Mouse (Mus musculus): ENCODE data around the gene Pou4f2.
A peak's percentile ranks its signal among the peaks of the same experiment; 100 is the strongest.

The Pou4f2 gene

DNA sequence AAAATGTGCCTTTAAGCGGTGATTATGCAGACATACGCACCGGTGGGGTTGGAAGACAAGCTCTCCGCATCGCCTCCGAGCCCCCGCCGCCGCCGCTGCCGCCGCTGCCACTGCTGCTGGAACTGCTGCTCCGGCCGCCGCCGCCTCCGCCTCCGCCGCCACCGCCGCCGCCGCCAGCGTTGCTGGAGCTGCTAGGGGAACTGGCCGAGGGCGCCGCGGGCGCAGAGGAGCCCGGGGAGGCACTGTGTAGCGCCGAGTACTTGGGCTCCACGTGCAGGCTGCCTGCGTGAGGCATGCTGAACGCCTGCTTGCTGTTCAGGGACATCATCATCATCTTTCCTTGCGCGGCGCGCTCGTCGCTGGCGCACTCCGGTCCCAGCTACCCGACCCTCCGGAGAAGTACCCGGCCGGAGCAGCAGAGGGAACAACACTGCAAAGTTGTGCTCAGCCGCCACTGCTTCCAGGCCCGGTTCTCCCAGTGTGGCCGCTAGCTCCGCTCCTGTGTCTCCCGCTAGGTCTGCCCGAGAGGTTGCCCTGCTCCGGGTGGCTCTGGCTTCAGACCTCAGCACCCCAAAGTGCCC, at the start of gene Pou4f2:
TSS of gene Pou4f2 (minus strand) at position 575 of the 581 bp plus-strand sequence.
- DNase-seq, result peak; percentile 35

DNA sequence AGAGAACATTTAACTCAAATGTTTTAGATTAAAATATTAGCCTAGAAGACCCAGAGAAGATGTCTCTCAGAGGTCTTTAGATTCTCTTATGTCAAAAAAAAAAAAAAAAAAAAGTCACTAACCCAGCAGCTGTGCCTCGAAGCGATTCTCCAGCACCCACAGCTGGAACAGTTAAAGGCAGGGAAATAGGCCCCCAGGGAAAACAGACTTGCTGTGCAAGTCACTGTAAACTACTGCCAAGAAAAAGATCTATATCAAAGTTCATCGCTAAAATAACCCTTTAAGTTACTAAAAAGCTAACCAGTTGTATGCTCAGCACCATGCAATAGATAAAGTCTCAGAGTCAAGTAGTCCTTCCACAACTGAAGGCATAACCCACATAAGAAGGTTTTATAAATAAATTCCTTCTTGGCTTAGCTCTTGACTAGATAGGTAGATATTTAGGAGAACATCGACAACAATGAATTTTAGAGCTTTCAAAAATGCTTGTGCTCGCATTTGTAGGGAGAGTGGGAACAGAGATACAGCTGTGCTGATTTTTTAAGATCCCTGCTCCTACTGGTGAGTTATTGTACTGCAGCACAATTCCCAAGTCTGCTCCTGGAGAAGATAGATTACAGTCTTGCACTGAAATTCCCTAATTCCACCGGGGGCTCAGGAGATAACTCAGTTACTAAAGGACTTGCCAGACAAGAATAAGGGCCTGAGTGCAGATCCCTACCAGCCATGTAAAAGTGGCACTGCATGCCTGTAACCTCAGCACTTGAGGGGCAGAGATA, 40.8 kb upstream of the Pou4f2 start:
- DNase-seq, result peak; percentile 55

DNA sequence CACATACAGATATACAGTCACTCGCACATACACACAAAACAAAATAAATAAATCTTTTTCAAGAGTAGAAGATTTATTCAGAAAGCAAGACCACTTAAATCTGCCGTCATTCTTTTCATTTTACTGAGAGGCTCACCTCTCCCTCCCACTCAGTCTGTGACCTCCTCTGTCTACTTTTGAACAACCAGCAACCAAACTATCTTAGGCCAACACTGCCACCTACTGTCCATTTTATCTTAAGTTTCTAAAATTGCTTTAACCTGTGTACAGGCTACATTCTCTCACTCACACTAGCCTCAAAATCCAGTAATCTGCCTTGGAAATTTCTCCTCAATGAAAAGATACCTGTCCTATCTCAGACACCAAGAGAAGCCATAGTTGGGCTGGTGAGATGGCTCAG, 31.4 kb upstream of the Pou4f2 start:
- no peak for DNase-seq

DNA sequence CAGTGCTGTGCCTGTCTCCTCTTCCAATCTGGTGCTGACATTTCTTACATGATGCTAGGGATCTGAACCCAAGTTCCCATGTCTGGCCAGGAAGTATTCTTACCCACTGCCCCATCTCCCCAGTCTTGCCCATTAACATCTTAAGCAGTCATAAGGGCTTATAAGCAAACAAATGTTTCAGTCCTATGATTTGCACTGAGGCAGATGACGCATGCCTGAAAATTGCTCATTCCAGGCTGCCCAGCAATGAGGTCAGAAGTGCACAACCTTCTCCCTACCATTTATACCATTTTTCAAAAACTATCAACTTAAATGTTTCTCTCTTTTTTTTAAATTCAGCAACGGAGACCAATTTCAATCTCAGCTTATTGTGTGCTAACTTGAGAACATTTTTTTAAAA, 27.5 kb upstream of the Pou4f2 start:
- no peak for DNase-seq

DNA sequence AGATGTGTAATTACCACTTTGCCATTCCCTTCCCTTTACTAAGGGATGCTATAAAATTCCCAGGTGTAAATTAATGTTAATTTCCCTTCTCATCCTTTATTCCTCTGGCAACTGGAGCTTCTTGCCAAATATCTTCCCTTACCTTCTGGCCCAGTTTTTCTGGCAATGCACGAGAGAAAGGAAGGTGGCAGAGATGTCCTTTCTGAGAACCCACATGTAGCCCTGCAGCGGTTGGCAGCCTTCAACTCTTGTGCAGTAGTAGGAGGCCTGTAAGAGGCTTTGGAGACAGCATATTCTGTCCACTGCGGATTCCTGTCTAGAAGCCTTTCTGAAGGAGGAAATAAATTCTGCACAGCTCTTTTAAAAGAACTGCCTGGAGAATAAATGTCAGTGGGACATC, 20.0 kb upstream of the Pou4f2 start:
- no peak for DNase-seq

DNA sequence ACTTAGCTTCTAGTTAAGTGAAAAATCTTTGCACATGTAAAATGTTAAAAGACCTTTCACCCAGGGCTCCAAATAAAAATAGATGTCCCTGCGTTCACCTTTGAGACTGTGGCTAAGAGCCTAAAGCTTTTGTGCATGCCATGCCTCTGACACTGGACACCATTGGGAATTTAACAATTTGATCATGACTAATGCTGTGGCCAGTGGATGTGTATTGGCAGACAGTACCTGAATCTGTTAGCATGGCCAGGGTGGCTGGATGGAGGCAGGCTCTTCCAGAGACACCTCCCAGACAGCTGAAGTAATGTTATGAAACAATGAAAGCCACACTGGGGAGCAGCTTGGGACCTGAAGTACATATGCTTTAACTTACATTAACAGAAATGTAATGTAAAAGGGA, 6.3 kb upstream of the Pou4f2 start:
- DNase-seq, result no peak

DNA sequence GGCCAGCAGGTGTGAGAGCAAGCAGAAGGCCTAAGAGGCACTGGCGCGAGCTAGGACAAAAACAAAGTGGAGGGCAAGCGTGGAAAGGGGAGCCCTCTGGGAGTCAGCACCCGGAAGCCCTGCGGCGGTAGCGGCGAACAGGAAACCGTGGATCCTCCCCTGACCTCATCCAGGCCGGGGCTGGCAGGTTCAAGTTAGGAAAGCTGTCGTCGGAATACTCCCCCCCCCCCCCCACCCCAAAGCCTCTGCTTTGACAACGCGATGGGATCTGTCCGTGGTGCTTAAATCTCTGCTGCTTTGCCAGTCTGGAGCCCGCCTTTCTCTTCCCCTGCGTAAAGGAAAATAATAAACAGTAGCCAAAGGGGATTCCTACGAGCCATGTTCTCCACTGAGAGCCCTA, 1.7 kb upstream of the Pou4f2 start:
- peak; percentile 85 for DNase-seq

DNA sequence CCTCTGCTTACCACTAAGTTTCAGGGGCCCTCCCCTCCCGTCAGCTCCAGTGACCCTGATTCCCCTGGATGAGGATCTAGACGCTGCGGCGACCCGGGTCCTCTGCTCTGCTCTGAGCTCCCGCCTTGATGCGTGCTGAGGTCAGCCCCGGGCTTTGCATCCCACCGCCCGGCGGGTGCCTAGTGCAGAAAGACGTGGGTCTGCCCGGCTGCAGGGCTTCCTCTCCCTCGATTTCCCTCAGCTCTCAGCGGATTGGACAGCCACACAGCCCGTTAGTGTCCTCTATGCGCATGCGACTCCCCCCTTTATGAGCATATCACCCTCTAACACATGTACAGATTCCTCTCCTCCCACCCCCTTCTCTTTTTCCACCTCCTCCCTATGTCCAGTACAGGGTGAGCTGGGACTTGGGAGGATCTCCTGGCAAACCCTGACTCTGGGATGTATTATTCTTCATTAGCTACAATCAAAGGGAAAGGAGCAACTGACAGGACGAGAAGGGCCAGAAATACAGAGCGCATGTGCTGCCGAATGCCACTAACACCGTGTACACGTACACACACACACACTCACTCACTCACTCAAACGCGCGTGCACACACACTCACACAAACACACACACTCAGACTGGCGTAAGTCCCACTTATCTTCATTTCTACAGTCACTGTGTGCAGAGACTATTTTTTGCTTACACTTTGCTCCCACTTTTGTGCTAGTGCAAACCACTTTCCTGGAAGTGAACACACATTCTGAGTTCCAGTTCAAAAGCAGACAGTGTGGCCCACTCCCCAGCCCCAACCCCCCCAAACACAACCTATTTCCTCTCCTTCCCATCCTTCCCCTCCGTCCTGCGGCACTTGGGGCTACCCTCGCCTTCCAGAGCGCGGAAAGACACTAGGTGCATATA, 948 bp upstream of the Pou4f2 start:
- DNase-seq, result peak; percentile 8

DNA sequence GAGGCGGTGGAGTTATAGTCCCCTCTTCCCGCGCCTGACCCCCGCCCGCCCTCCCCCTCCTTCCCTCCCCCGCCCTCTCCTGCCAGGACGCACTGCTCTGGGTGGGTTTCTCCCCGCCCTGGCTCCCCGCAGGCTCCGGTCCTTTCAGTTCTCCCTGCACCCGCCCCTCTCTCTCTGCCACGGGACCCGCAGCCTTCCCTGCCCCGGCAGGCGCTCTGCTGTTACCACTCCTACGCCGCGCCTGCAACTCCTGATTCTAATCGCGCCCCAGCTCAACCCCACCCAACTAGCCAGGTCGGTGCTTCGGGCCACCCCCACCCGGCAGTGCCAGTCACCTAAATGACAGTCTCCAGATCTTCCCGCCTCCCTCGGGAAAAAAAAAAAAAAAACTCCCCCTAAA, 216 bp upstream of the Pou4f2 start:
- DNase-seq, result no peak

DNA sequence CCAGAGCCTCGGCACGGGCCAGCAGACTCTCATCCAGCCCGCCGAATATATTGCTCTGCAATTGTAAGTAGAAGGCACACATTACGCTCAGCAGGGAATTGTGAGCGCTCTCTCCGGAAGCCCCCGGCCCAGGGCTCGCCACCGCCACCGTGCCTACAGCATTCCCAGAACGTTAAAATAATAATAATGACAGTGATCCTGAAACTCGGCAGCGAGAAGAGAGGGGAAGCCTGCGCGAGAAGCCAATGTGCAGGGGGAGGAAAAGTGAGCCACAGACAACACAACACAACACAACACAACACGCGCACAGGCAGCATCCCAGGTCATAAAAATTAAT, 853 bp downstream of the Pou4f2 start:
- no peak for DNase-seq

DNA sequence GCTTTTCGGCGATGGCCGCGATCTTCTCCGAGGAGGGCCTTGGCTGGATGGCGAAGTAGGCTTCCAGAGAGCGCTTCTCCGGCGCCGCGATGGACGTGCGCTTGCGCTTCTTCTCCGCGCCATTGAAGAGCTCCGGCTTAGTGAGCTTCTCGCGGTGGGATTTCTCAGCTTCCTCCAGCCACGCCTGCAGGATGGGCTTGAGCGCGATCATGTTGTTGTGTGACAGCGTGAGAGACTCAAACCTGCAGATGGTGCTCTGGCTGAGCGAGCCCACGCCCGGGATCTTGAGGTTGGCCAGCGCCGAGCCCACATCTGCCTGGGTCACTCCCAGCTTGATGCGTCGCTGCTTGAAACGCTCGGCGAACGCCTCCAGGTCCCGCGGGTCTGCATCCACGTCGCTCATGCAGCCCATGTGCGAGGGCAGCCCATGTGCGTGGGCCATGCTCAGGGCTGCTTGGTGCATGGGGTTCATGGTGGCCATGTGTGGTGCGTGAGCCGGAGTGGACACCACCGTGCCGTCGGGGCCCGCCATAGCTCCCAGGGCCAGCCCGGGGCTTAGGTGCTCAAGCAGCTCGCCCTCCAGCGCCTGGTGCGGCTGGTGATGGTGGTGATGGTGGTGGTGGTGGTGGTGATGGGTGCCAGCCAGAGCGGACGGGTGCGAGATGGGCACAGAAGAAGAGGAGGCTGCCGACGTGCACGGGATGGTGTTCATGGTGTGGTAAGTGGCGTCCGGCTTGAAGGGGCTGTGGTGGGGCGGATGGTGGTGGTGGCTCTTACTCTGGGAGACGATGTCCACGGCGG, 1.4 kb downstream of the Pou4f2 start:
- DNase-seq, result no peak

DNA sequence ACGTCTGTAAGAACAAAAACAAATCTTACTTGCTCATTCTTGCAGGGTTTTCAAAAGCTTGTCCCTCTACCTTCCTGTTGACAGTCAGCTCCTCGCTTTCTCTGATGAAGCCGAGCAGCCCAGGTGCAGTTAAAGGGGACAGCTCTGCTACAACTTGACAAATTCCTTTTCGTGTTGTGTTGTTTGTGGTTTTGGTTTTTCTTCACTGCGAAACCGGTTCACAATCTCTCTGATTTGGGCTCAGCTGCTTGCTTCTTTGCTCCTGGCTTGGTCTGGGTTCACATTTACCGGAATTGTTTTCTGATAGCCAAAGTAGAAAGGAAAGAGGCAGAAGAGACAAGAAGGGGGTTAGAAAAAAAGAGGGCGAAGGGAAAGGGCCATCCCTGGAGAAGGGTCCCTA, 2.1 kb downstream of the Pou4f2 start:
- no peak for DNase-seq

DNA sequence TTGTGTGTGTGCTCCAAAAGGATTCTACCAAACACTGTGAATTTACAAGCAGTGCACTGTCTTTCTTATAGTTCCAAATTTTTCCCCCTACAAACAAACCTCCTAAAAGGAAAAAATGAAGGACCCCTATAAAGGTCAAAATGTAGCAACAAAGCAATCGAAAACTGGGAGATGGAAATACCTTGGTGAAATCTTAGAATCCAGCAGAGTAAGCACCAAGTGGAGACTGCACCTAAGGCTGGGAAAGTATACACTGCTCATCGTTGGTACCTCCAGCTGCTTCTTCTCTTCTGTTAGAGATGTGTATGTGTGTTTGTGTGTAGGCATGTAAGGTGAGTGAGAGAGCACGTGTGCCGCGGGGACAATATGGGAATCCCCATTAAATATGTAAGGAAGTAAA, 3.1 kb downstream of the Pou4f2 start:
- DNase-seq, result no peak

DNA sequence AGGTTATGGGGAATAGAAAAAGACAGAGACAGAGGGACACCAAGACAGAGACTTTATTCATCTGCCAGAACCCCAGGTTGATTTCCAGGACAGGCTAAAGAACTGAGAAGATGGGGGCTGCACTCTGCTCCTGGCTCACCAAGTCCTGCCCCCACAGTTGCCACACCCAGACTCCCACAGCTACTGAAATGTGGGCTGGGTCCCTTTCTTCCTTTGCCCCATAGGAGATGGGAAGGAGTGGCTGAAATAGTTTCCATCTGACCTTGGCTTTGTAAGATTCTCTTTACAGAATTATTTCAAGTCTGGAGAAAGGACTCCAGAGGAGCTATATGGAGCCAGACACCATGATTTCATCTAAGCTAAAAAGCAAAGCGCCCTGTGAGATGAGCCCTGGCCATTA, 4.0 kb downstream of the Pou4f2 start:
- no peak for DNase-seq

DNA sequence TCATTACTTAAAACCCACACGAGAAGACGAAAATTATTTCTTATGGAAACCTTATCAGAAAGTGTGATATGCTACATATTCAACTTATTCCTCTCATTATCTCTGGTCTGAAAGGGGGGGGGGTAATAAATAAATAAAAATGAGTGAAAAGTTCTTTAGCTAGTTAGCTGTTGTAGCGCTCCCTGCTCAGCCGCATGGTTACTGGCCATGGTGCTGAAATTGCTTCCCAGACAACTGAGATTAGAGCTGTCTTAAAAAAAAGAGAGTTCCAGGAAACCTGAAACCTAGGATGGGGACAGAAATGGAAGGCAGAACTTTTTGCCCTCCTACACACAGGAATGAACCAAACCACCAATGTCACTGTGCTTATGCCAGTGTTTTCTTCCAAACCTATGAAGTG, 5.1 kb downstream of the Pou4f2 start:
- peak; percentile 82 for DNase-seq

DNA sequence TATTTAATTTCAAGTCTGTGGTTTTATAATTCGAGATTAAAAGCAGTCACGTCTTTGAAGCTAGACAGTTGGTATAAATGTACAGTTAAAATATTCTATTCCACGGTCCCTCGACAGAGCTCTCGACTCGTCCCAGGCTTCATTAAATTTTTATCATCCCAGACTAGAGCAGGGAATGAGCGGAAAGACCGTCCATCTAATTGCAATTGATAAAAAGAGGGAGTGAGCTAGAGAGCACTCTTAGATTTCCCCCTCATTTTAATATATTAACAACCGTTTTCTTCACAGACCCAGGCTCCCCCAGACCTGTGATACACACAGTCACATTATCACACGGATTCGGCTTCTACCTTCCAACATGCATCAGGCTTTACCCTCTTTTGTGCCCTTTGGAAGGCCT, 8.3 kb downstream of the Pou4f2 start:
- no peak for DNase-seq

DNA sequence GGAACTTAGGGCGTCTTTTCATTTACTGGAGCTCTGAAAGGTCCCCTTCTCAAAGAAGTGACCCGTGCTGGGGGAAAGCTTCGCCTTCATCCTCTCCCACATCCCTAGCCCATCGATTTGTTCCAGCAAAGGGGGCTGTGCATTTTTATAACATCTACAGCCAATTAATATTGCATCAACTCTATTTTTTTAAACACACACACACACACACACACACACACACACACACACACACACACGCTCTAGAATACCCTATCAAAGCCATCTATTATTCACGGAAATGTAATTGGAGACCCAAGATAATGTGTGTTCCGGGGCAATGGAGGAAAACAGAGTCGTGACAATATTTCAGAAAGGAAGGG, 8.7 kb downstream of the Pou4f2 start:
- DNase-seq, result no peak

DNA sequence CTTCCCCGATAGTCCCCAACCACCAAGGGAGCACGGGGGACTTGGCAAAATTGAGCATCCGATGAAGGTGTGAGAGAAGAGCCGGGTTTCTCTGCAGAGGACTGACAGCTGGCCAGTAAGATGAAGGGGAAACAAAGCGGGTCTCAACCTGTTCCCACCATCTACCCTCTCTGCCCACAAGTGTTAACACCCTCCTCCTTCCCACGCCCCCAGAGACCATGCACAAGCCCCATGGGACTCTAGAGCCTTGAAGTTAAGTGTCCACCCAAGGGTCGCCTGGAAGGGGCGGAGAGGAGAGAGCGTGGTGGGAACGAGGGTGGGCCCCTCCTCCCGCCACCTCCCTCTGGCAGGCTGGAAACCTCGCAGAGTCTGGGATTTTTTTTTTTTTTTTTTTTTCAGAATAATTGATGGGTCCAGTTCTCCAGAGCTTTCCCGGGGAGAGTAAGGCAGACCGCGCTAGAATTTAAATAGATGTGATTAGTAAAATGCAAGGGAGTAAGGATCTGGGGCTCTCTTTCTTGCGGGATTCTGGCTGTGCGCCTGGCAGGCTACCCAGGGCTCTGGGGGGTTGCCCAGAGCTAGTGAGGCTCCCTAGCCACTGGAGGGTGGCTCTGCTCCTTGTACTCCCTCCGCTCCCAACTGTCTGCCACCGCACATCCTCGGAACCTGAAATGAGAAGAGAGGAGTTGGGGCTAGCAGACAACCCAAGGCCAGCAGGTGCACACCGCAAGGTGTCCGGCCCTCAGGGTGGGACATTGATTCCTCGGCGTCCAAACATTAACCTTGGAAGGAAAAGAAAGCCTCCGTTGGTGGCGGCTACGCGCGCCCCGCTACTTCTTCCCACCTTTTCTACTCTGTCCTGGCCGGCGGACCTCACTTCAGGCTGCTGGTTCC, 9.3 kb downstream of the Pou4f2 start:
- DNase-seq, result no peak

DNA sequence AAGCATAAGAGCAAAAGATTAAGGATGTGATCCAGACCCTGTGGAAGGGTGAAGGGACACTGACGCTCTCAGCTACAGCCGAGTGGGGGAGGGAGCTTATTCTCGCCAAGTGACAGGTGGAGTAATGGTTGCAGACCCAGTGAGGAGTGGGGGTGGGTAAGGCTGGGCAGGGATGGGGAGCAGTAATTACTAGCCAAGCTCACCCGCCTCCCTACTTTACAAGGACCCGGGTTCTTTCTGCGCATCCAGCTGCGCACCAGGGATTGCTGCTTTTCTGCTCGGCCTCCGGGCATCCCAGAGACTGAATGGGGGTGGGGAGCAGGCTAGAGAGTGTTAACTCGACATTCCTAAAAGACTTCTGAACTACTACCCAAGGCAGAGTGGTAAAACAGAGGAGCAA, 10.0 kb downstream of the Pou4f2 start:
- DNase-seq, result no peak

DNA sequence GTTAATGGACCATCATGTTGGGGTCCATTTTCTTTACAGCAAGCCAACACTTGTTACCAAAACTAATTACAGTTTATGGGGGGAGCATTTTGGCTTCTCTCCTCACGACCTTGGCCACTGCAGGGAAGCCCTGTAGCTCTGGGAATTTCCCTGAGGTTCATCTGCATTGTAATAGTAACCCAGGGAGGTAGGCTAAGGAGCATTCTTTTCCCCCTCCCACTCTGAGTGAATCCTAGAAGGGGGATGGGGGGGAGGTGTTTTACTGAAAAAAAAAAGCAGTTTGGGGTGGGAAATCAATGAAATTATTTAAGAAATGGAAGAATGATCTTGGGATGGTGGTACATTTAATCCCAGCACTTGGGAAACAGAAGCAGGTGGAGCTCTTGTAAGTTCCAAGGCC, 12.5 kb downstream of the Pou4f2 start:
- no peak for DNase-seq

DNA sequence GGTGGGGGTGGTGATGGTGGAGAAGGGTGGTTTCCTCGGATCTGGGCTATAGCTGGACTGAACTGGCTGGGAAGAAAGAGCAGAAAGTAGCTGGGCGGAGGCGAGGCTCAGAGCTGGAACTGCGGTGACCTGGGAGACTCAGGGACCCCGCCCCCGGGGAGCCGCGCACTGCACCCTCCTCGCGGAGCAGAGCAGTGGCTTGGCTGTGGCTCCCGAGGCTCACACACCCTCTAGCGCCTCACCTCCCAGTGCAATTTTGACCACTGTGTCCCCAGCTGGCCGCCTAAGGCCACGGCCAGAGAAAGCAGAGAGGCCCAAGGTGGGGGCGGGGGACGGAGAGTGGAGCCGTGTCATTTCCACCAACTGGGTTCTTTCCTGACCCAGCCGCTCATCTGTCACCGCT, 16.3 kb downstream of the Pou4f2 start:
- peak; percentile 53 for DNase-seq

DNA sequence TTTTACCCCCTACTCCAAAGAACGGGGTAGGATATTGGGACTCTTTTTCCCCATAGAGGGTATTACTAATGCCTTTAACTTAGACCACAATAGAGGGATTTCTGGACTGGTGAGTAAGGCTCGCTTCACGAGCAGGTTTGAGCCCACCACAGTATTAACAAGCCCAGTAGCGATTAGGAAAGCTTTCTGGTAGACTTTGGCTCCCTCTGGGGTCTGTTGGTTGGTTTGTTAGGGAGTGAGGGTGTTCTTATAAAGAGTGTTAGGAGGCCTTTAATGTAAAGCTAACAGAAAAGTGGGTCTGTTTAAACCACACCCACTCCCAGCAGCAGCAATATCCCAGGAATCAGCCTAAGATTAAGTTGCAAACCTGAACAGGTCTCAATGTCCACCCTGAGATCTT, 17.2 kb downstream of the Pou4f2 start:
- no peak for DNase-seq

Data from kidney, postnatal 10 days (tissue).